Mouse (Mus musculus): ENCODE measurements around the gene Mcts1. TPM values are rescaled to one million over a fixed set of nuclear protein-coding genes. Genes with fewer than 3 reads are reported as not detected.

The Mcts1 gene
- 132 and 138 TPM in 2 replicates for polyA plus RNA-seq (2015; fragmentation: Nextera tagmentation; extraction: Ambion mirVana)

DNA sequence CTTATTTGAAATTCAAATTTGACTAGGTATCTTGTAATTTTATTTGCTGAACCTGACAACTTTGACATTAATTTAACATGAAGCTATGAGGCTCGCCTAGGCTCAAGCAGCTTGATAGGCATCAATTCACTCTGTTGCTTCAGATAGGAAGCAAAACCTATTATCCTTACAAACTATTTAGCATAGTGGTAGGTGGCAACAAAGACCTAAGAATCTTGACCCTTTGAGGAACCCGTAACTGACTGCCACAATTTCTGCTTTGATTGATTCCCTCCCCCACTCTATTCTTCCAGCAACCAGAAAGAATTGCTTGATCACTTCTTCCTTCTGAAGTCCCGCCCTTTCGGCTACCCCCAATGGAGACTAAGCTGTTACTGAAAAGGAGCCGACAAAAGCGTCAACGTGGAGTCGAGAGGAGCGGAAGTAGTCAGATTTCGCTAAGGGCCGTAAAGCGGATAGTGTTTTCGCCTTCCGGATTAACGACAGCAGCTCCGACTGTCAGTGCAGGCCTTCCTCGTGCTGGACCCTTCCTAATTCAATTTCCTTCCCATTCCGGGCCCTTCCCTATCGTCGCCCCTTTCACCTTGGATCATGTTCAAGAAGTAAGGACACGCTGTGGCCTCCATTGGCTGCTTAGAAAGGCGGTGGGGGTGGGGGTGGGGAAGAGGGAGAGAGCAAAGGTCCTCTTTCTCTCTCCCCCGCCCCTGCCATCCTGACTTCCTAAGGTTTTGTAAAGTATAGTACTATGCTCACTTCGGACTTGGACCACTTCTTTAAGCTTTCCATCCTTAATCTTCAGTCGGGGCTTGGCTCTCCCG lies at the start of gene Mcts1:
Gene Mcts1, plus strand, starts transcription at position 402 of the 818 bp plus-strand sequence.
- Histone ChIP-seq H3K9me3 (replicated peaks) (no peaks in the 10 kb centered on the region), H3K36me3 (ENCODE audit: poor library complexity, severe bottlenecking) (no peaks in the 10 kb centered on the region), H3K4me1 (no peaks in the 10 kb centered on the region), H3K4me2 (peak within 1 kb of the TSS; percentile 61), H3K4me3 (peak within 1 kb of the TSS; percentile 50), H3K27ac (peak within 1 kb of the TSS; percentile 77), H3K27me3 (no peaks in the 10 kb centered on the region), H3K9ac (peak within 1 kb of the TSS; percentile 63)
- 24% methylated on average over 26 of the region's 26 CpGs for WGBS
- ATAC-seq = peak; percentile 95

DNA sequence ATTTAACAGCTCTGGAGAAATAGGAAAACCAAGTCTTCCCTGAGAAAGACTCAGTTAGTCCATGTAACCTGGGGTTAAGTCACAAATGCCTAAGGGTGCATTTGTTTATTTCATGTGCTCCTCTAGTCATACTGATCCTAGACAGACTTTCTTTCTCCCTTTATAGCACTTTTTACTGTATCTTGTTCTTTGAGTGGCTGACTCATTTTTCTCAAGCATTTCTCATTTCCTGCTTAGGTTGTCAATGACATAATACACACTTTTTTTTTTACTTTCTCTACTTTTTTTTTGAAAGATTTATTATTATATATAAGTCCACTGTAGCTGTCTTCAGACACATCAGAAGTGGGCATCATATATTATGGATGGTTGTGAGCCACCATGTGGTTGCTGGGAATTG lies 47.1 kb upstream of the Mcts1 start:
- Histone ChIP-seq H3K4me2 (no peak overlapping the region), H3K9ac (no peak overlapping the region), H3K27ac (no peak overlapping the region), H3K4me3 (no peak overlapping the region), H3K36me3 (ENCODE audit: poor library complexity, severe bottlenecking) (peaks cover 2% of the 10 kb centered on the region; the same call in 1 of the 2 replicates), H3K27me3 (no peaks in the 10 kb centered on the region), H3K4me1 (no peaks in the 10 kb centered on the region), H3K9me3 (replicated peaks) (no peaks in the 10 kb centered on the region)
- ATAC-seq = no peak

DNA sequence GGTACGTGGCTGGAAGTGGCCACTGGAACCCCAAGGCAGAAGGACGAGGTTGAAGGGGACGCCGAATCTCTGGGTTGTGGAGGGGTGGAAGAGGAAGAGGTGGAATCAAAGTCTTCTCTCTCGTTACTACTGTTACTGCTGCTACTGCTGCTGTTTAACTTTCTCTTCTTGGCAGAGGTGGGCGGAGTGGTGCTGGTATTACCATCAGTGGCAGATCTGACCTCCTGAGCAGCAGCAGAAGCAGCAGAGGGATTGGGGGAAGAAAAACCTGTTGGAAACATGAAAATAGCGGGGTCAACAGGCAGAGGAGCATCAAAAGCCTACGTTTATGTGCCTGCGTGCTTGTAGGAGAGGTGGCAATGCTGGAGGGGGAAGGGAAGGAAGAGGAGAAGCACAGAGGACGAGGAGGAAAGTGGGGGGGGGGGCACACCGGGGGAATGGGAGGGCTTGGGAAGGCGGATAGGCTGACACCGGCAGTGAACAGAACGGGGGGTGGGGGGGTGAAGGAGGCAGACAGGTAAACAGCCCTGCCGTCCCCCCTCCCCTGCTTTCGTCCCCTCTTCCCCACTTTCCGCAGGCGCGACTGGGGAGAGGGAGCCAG lies 36.3 kb upstream of the Mcts1 start:
- Histone ChIP-seq H3K4me3 (peak overlapping the region; percentile 51), H3K36me3 (ENCODE audit: poor library complexity, severe bottlenecking) (peaks cover 8% of the 10 kb centered on the region; the same call in 1 of the 2 replicates), H3K4me2 (peak overlapping the region; percentile 67), H3K9ac (peak overlapping the region; percentile 72), H3K27me3 (no peaks in the 10 kb centered on the region), H3K27ac (peak overlapping the region; percentile 92), H3K4me1 (peaks cover 2% of the 10 kb centered on the region), H3K9me3 (replicated peaks) (no peaks in the 10 kb centered on the region)
- ATAC-seq = peak; percentile 23
- WGBS = 26% methylated on average over 8 of the region's 19 CpGs

DNA sequence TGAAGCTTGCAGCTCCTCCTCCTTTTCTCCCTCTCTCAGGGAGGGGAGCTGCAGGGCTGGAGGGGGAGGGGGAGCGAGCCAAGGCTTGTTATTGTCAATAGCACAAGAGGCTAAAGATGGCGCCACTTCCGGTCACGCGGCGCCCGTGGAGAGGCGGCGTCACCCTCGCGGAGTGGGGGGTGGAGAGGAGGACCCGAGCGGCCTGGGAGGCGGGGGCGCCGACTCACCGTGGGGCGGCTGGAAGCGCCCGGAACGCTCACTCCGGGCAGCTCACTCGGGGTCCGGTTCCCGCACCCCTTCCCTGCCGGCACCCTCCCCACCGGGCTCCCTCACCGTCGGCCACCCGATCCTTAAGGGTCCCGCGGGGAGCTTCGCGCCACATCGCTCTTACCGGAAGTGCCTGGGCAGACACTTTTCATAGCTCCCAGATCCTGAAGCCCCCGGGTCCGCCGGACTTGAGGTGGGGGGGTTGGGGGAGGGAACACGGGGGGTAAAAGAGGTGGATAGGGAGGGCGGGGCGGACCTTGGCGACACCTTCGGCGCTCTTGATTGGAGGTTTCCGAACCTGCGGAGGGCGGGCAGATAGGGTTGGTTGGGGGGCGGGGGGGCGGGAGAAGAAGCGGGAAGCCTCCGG lies 35.7 kb upstream of the Mcts1 start:
- Histone ChIP-seq H3K9me3 (replicated peaks) (no peaks in the 10 kb centered on the region), H3K27ac (peak overlapping the region; percentile 92), H3K4me1 (peaks cover 2% of the 10 kb centered on the region), H3K9ac (peak overlapping the region; percentile 72), H3K27me3 (no peaks in the 10 kb centered on the region), H3K36me3 (ENCODE audit: poor library complexity, severe bottlenecking) (peaks cover 4% of the 10 kb centered on the region; the same call in 1 of the 2 replicates), H3K4me2 (peak overlapping the region; percentile 67), H3K4me3 (peak overlapping the region; percentile 51)
- peak; percentile 96 for ATAC-seq
- 18% methylated on average over 20 of the region's 52 CpGs for WGBS

DNA sequence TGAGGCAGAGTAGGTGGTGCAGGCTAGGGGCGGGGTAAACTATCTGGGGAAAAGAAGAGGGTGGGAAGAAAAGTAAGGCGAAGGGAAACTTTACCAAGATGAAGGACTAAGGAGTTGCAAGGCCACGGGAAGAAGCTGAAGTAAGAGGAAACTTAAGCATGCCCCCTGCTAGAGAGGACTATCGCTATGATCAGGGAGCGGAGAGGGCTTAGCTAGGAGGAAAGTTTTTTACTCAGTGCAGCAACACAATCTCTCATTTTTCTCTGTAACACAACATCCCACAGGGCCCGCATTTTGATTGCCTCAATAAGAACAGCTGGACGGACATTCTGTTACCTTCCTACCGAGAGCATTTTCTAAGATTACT lies 35.2 kb upstream of the Mcts1 start:
- no peaks in the 10 kb centered on the region for H3K9me3 ChIP-seq (replicated peaks)
- H3K36me3 ChIP-seq (ENCODE audit: poor library complexity, severe bottlenecking) = no peaks in the 10 kb centered on the region
- no peaks in the 10 kb centered on the region for H3K27me3 ChIP-seq
- H3K4me3 ChIP-seq = peak overlapping the region; percentile 51
- WGBS = 18% methylated on average over 8 of the region's 8 CpGs
- peaks cover 2% of the 10 kb centered on the region for H3K4me1 ChIP-seq
- H3K27ac ChIP-seq = peak overlapping the region; percentile 51
- peak overlapping the region; percentile 48; the same call in 1 of the 2 replicates for H3K9ac ChIP-seq
- peak overlapping the region; percentile 67 for H3K4me2 ChIP-seq
- ATAC-seq = no peak

DNA sequence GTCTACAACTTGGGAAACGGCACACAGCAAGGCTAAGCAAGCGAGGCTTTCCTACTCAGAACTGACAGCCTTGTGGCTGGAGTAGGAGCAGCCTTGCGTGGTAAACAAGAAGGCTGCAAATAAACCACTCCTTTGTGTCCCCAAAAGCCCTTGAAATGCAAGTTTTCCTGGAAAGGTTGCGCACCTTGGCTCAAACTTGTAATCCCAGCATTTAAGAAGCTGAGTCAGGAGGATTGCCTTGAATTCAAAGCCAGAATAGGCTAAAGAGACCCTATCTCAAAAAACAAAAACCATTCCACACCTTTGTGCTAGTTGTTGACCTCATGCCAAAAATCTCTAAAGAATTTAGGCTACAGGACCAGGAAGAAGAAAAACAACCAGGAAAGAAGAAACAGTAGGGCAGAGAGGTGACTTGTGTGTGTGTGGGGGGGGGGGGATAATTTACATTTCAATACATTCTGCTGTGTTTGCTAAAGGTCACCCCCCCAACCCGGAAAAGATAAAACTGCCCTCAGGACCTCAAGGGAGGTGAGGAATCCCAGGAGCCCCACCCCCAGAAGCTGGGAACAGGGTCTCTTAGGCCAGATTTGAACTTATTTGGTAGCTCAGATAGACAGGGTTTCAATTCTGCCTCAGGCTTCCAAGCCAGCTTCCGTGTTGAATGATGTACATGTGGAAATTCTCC lies 33.7 kb upstream of the Mcts1 start:
- Histone ChIP-seq H3K36me3 (ENCODE audit: poor library complexity, severe bottlenecking) (no peaks in the 10 kb centered on the region), H3K27me3 (no peaks in the 10 kb centered on the region), H3K4me1 (peaks cover 2% of the 10 kb centered on the region), H3K9me3 (replicated peaks) (no peaks in the 10 kb centered on the region), H3K9ac (no peak overlapping the region), H3K4me2 (no peak overlapping the region), H3K4me3 (no peak overlapping the region), H3K27ac (no peak overlapping the region)
- ATAC-seq = no peak
- WGBS = 72% methylated on average over 6 of the region's 6 CpGs

DNA sequence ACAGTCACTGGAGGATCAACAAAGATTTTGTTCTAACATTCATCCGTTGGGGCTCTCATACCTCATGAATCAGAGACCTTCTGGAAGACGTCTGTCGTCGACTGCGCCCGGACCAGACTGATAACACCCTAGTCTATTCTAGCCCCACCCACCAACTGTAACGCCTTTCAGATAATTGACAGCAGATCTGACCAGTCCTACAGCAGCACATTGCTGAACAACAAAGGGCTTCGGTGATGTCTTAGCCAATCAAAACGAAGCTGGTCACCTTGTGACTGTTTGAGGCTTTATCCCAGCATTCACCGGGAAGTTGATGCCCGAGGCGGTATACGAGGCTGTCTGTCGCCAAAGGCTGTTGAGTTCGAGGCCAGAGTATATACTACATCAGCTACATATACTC lies 24.3 kb upstream of the Mcts1 start, which contains the start of gene Cul4b:
Gene Cul4b, minus strand, starts transcription at position 119 of the 400 bp plus-strand sequence.
- ATAC-seq = no peak
- Histone ChIP-seq H3K27me3 (no peaks in the 10 kb centered on the region), H3K9ac (no peak within 1 kb of the TSS), H3K4me3 (no peak within 1 kb of the TSS), H3K9me3 (replicated peaks) (no peaks in the 10 kb centered on the region), H3K27ac (no peak within 1 kb of the TSS), H3K36me3 (ENCODE audit: poor library complexity, severe bottlenecking) (no peaks in the 10 kb centered on the region), H3K4me2 (no peak within 1 kb of the TSS), H3K4me1 (no peaks in the 10 kb centered on the region)
- 91% methylated on average over 15 of the region's 15 CpGs for WGBS

DNA sequence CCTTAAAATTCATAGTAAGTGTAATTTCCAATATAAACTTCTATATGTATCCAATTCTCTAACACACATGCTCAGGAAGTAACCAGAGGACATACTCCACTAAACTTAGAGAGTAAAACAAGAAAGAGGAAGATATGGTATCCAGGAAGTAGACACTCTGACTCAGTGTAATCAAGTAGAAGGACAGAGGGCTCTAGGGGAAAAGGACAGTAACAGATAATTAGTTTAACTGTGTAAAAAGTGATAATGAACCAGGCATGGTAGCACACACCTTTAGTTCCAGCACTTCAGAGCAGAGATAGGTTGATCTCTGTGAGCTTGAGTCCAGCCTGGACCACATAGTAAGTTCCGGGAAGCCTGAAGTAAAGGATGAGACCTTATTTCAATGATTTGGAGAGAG lies 19.2 kb upstream of the Mcts1 start:
- no peaks in the 10 kb centered on the region for H3K9me3 ChIP-seq (replicated peaks)

DNA sequence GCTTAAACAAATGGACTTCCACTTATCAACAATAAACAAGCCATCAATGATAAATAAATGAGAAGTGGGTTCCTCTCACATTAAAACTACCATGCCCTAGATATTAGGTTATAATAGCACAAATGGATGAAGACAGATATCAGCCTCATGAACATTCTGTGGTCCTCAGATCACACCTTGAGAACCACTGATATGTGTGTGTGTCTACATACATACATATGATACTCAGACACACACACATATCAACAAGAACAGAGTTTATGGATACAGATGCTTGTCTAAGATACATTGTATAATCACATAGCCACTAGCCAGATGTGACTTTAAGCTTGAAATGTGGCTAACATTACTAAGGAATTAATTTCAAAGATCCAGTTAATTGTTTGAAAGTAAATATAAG lies 17.1 kb upstream of the Mcts1 start:
- no peaks in the 10 kb centered on the region for H3K9me3 ChIP-seq (replicated peaks)
- ATAC-seq = no peak

More for the DNA sequence above, 19.2 kb upstream of the Mcts1 start:
- Histone ChIP-seq H3K27ac (no peak overlapping the region), H3K27me3 (no peaks in the 10 kb centered on the region), H3K9ac (no peak overlapping the region), H3K4me2 (no peak overlapping the region), H3K4me1 (no peaks in the 10 kb centered on the region), H3K36me3 (ENCODE audit: poor library complexity, severe bottlenecking) (no peaks in the 10 kb centered on the region), H3K4me3 (no peak overlapping the region)
- no peak for ATAC-seq
- 100% methylated on average over 1 of the region's 1 CpGs for WGBS

DNA sequence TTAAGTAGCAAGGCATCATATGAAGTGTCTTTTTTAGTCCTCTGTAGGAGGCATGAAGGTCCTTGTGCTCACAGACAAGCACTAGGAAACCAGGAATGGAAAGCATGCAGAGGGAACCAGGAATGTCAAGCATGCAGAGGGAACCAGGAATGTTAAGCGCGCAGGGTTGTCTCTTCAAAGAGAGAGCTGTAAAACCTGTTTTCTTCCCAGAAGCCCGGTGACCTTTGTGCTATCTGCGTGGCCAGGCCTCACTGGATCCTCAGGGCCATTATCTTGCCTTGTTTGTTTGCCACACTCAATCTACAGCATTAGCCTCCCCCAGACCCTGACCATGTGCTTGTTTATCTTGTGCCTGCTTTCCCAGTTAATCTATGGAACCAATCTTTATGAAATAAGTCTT lies 10.6 kb upstream of the Mcts1 start:
- H3K27ac ChIP-seq = no peak overlapping the region
- H3K4me2 ChIP-seq = no peak overlapping the region
- ATAC-seq = no peak
- no peak overlapping the region for H3K9ac ChIP-seq
- H3K4me3 ChIP-seq = no peak overlapping the region
- H3K4me1 ChIP-seq = no peaks in the 10 kb centered on the region
- H3K27me3 ChIP-seq = no peaks in the 10 kb centered on the region
- WGBS = 61% methylated on average over 4 of the region's 4 CpGs
- H3K36me3 ChIP-seq (ENCODE audit: poor library complexity, severe bottlenecking) = no peaks in the 10 kb centered on the region
- H3K9me3 ChIP-seq (replicated peaks) = no peaks in the 10 kb centered on the region

More for the DNA sequence above, 17.1 kb upstream of the Mcts1 start:
- Histone ChIP-seq H3K4me3 (no peak overlapping the region), H3K27ac (no peak overlapping the region), H3K36me3 (ENCODE audit: poor library complexity, severe bottlenecking) (no peaks in the 10 kb centered on the region), H3K27me3 (no peaks in the 10 kb centered on the region), H3K4me1 (no peaks in the 10 kb centered on the region), H3K9ac (no peak overlapping the region), H3K4me2 (no peak overlapping the region)

DNA sequence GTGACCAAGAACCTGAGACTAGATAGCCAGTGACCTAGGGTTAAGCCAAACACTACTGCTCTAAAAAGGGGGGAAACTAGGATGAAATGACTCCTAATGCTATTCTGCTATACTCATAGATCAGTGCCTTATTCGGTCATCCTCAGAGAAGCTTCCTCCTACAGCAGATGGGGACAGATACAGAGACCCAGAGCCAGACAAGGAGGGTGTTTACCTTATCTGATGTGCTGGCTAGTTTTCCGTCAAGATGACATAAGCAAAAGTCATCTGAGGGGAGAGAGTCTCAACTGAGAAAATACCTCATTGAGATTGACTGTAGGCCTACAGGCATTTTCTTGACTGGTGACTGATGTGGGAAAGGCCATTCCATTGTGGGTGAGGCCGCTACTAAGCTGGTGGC lies 8.6 kb upstream of the Mcts1 start:
- 86% methylated on average over 3 of the region's 3 CpGs for WGBS
- H3K27ac ChIP-seq = no peak overlapping the region
- H3K9ac ChIP-seq = no peak overlapping the region
- no peak overlapping the region for H3K4me3 ChIP-seq
- H3K4me2 ChIP-seq = no peak overlapping the region
- no peaks in the 10 kb centered on the region for H3K27me3 ChIP-seq
- no peaks in the 10 kb centered on the region for H3K9me3 ChIP-seq (replicated peaks)
- ATAC-seq = no peak
- H3K36me3 ChIP-seq (ENCODE audit: poor library complexity, severe bottlenecking) = no peaks in the 10 kb centered on the region
- H3K4me1 ChIP-seq = no peaks in the 10 kb centered on the region

Measured in forebrain, embryonic 13.5 days (tissue).